Mouse (Mus musculus) forebrain, embryonic 16.5 days (tissue): ENCODE data around the gene Ube2j1. TPM values are rescaled to one million over a fixed set of nuclear protein-coding genes. Genes with fewer than 3 reads are reported as not detected.

Source experiments
- ATAC-seq: fragments of 200-750 bp; cut with Nextera tagmentation; 2 replicates; pipeline ENCODE4 v1.8.0; 2017; ENCODE audit warnings: mild to moderate bottlenecking, moderate library complexity
- H3K27ac ChIP-seq: fragments of 300-500 bp; sonication (generic); 2 replicates; pipeline ENCODE4 v1.5.1; 2014; ENCODE audit warnings: low read length, control low read depth
- H3K27me3 ChIP-seq: fragments of 300-500 bp; sonication (generic); replicated peaks from 2 replicates; pipeline ENCODE4 v1.6.1; 2014; ENCODE audit warnings: low read length; ENCODE audit not compliant: control insufficient read depth, insufficient read depth
- H3K36me3 ChIP-seq: fragments of 300-500 bp; sonication (generic); 2 replicates; pipeline ENCODE4 v1.6.1; 2014; ENCODE audit not compliant: control insufficient read depth, insufficient read depth
- H3K4me1 ChIP-seq: fragments of 300-500 bp; sonication (generic); replicated peaks from 2 replicates; pipeline ENCODE4 v1.6.1; 2014; ENCODE audit warnings: low read length; ENCODE audit not compliant: control insufficient read depth, insufficient read depth
- H3K4me2 ChIP-seq: fragments of 300-500 bp; sonication (generic); 2 replicates; pipeline ENCODE4 v1.6.1; 2014; ENCODE audit warnings: mild to moderate bottlenecking, low read length, control low read depth
- H3K4me3 ChIP-seq: fragments of 300-500 bp; sonication (generic); replicated peaks from 2 replicates; pipeline ENCODE4 v1.5.1; 2014; ENCODE audit warnings: mild to moderate bottlenecking, low read length, control low read depth
- H3K9ac ChIP-seq: fragments of 300-500 bp; sonication (generic); replicated peaks from 2 replicates; pipeline ENCODE4 v1.6.1; 2014; ENCODE audit warnings: low read depth, low read length, control low read depth
- H3K9me3 ChIP-seq: fragments of 300-500 bp; sonication (generic); 2 replicates; pipeline ENCODE4 v1.6.1; 2016; ENCODE audit warnings: low read length; ENCODE audit not compliant: control insufficient read depth
- WGBS: fragments of 180-500 bp; shearing (Covaris S2); extraction: QIAGEN DNeasy Blood & Tissue Kit; methylation state at CpG from one replicate; pipeline ENCODE4 v1.1.7; 2014; 5-methylcytosine and 5-hydroxymethylcytosine counted together
- polyA plus RNA-seq: library from polyadenylated mRNA; unstranded; fragments of >200 nt; fragmentation: Nextera tagmentation; extraction: Ambion mirVana; gene quantifications from 2 replicates; pipeline ENCODE4 v1.2.1, GENCODE M21; 2015

Ube2j1 gene
- 53.4 and 60.2 TPM in 2 replicates for polyA plus RNA-seq

DNA sequence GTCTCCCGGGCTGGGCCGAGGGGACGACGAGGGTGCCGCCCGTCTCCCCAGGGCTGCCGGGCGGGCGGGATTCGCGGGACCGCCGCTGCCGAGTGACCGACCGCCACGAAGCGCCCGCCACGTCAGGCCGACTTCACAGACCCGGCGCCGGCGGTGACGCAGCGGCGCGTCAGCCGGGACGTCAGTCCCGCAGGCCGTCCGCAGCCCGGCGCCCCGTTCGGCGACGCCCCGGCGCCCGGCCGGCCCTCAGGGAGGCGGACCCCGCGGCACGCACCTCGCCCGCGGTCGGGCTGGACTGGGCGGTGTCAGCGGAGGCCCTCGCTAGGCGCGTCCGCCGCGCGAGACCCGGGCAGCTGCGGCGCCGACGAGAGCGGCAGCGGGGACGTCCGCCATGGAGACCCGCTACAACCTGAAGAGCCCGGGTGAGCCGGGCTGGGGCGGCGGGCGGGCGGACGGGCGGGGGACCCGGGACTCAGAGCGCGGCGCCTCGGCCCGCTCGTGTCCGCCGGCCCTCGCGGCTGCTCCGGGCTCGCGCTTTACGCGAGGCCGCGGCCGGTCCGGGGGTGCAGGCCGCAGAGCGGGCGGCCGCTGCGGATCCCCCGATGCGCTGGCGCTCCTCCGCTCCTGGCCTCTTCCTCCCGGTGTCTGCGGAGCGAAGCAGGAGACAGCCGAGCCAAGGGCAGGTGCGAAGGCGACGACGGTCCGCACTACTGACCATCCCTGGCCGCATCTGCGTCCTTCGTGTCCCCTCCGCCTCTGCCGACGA, at the start of gene Ube2j1:
TSS of gene Ube2j1 (plus strand) at position 222 of the 766 bp plus-strand sequence.
- Histone ChIP-seq H3K4me3 (peak within 1 kb of the TSS; percentile 96), H3K27me3 (no peaks in the 10 kb centered on the region), H3K9me3 (peaks cover 2% of the 10 kb centered on the region; the same call in 1 of the 2 replicates), H3K27ac (peak within 1 kb of the TSS; percentile 95), H3K9ac (peak within 1 kb of the TSS; percentile 95), H3K4me2 (peak within 1 kb of the TSS; percentile 69), H3K36me3 (peaks cover 4% of the 10 kb centered on the region; the same call in 1 of the 2 replicates), H3K4me1 (peaks cover 15% of the 10 kb centered on the region)
- WGBS, result under 1% methylated on average over 78 of the region's 123 CpGs
- ATAC-seq, result peak; percentile 97

DNA sequence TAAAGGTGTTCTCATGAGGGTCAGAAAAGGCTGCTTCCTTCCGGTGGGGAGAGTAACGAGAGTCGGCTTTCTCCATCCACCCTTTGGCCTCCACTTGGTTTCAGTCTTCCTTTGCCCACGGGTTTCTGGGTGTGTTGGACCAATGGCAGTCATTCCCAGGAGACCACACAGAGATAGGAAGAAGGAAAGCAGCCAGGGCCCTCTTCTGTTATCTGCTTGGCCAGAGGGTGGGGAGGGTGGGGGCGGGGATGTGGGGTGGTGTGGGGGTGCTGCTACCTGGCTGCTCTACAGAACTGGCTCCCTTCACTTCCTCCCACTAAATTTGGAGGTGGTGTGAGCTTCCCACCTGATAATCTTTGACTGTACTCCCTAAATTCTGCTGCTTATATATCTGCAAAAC, 49.6 kb upstream of the Ube2j1 start:
- Histone ChIP-seq H3K9me3 (no peaks in the 10 kb centered on the region), H3K4me2 (no peak overlapping the region; the same call in 1 of the 2 replicates), H3K4me3 (no peak overlapping the region), H3K4me1 (peaks cover 30% of the 10 kb centered on the region), H3K27ac (no peak overlapping the region), H3K36me3 (no peaks in the 10 kb centered on the region), H3K9ac (no peak overlapping the region), H3K27me3 (0 out of 2 replicates have a peak, but pooled peaks cover 3% of the 10 kb centered on the region)
- no peak for ATAC-seq
- 37% methylated on average over 5 of the region's 5 CpGs for WGBS

DNA sequence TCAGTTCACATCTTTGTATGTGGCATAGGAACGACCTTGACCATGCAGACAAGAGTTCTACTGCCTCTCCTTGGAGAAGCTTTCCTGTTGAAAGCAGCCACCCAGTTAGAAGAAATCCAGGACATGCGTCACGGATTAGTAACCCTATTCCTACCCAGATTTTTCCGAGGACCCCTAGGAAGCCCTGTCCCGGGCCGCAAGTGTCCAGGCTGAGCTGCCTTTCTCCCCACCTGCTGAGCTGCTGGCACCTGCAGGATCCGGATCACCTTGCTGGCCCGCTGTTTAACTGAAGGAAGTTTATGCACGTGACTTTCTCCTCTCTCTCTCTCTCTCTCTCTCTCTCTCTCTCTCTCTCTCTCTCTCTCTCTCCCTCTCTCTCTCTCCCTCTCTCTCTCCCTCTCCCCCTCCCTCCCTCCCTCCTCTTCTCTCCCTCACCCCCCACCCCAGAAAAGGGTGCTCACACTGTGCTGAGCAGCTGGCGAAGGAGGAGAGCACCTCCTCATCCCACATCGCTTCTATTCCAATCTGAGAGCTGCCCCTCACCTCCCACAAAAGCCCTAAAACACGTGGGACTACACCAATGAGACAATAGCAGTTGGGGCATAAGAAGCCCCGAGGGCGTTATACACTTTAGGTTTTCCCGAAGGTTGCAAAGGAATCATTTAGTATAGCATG, 49.0 kb upstream of the Ube2j1 start:
- peak; percentile 47 for ATAC-seq
- peak overlapping the region; percentile 94 for H3K9ac ChIP-seq
- no peaks in the 10 kb centered on the region for H3K36me3 ChIP-seq
- 0 out of 2 replicates have a peak, but pooled peaks cover 3% of the 10 kb centered on the region for H3K27me3 ChIP-seq
- peak overlapping the region; percentile 69 for H3K4me3 ChIP-seq
- peak overlapping the region; percentile 91 for H3K4me2 ChIP-seq
- H3K9me3 ChIP-seq, result no peaks in the 10 kb centered on the region
- H3K4me1 ChIP-seq, result peaks cover 30% of the 10 kb centered on the region
- 3% methylated on average over 15 of the region's 15 CpGs for WGBS
- no peak overlapping the region for H3K27ac ChIP-seq

DNA sequence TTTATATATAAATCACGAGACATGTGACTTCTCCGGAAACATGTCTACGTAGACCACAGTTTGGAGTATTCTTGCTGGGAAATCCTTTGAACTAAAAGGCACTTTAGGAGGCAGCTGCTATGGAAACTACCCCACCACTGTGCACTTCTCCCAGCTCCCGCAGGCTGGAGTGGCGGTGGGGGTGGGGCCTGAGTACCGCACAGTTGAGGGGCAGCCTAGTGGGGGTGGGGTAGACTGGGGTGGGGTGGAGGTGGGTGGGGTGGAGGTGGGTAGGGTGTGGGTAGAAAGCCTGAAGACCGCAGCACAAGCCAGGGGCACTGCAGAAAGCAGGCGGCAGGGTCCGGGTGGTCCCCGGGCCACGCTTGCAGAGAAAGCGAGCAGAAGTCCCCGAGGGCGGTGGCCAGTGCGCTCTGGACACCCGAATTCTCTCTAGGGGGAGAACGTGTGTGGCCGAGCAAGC, 48.5 kb upstream of the Ube2j1 start, which contains the start of gene Rragd:
TSS of gene Rragd (plus strand) at position 322 of the 460 bp plus-strand sequence.
- Histone ChIP-seq H3K9me3 (no peaks in the 10 kb centered on the region), H3K27ac (peak within 1 kb of the TSS; percentile 61), H3K27me3 (0 out of 2 replicates have a peak, but pooled peaks cover 3% of the 10 kb centered on the region), H3K4me1 (peaks cover 30% of the 10 kb centered on the region), H3K36me3 (no peaks in the 10 kb centered on the region), H3K4me3 (peak within 1 kb of the TSS; percentile 69), H3K4me2 (peak within 1 kb of the TSS; percentile 91), H3K9ac (peak within 1 kb of the TSS; percentile 94)
- peak; percentile 81 for ATAC-seq
- WGBS, result under 1% methylated on average over 16 of the region's 18 CpGs

DNA sequence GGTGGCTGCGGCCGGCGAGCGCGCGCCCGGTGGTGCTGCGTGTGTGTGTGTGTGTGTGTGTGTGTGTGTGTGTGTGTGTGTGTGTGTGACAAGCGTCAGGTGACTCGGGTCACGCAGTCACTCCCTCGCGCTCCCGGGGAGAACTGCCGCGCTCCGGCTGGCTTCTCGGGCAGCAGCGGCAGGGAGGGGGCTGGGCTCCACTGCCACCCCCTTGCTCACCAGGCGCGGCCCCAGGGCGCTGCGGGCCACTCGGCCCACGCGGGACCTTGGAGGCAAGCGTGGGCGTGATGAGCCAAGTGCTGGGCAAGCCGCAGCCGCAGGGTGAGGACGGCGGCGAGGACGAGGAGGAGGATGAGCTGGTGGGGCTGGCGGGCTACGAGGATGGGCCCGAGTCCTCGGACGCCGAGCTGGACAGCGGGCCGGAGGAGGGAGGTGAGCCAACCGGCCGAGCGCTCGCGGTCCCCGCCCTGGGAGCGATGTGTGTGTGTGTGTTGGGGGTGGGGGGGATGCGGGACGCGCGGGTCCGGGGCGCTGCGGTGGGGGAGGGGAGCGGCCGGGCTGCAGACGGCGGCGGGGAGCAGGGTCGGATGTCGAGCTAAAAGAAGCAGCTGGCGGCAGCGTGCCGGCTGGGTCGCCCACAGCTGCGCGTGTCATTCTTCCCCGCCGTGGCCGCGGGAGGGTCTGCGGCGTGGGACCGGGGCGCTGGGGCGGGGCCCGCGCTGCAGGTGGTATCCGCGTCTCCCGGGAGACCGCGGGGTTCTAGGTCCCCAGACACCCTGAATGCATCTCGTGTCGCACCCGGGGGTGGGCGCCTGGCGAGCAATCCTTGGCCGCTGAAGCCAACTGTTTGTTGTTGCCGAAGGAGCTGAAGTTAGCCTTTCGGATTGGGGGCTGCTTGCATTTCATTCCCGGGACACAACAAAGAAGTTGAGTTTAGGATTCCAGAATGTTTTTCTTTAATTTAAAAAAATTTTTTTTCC, 47.8 kb upstream of the Ube2j1 start:
- peak; percentile 66 for ATAC-seq
- Histone ChIP-seq H3K27ac (peak overlapping the region; percentile 61), H3K27me3 (0 out of 2 replicates have a peak, but pooled peaks cover 3% of the 10 kb centered on the region), H3K4me2 (peak overlapping the region; percentile 91), H3K36me3 (no peaks in the 10 kb centered on the region), H3K4me1 (peaks cover 30% of the 10 kb centered on the region), H3K9me3 (no peaks in the 10 kb centered on the region), H3K4me3 (peak overlapping the region; percentile 69), H3K9ac (peak overlapping the region; percentile 94)
- WGBS, result under 1% methylated on average over 79 of the region's 94 CpGs

DNA sequence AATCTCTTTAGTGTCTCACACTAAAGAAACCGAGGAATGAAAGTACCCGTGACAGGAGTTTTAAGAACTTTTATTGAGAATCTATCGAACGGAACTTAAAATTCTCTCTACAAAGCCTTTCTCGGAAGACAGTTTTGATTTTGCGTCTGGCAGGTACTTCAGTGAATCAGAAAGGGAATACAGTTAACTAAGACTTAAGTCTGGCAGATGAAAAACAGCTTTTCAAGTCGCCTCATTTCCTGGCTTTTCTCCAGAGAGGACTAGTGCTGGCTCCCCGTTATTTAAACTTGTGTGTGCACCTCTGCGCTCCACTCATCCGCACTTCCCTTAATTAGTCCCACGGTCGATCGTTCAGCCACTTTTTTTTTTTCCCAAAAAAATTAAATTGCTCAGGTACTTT, 47.0 kb upstream of the Ube2j1 start:
- peaks cover 30% of the 10 kb centered on the region for H3K4me1 ChIP-seq
- H3K36me3 ChIP-seq, result no peaks in the 10 kb centered on the region
- no peak for ATAC-seq
- peak overlapping the region; percentile 91 for H3K4me2 ChIP-seq
- 0 out of 2 replicates have a peak, but pooled peaks cover 3% of the 10 kb centered on the region for H3K27me3 ChIP-seq
- WGBS, result under 1% methylated on average over 13 of the region's 13 CpGs
- peak overlapping the region; percentile 45; the same call in 1 of the 2 replicates for H3K9ac ChIP-seq
- 0 out of 2 replicates have a peak overlapping the region, but pooled peaks have one; percentile 8 for H3K27ac ChIP-seq
- H3K4me3 ChIP-seq, result peak overlapping the region; percentile 69
- H3K9me3 ChIP-seq, result no peaks in the 10 kb centered on the region

DNA sequence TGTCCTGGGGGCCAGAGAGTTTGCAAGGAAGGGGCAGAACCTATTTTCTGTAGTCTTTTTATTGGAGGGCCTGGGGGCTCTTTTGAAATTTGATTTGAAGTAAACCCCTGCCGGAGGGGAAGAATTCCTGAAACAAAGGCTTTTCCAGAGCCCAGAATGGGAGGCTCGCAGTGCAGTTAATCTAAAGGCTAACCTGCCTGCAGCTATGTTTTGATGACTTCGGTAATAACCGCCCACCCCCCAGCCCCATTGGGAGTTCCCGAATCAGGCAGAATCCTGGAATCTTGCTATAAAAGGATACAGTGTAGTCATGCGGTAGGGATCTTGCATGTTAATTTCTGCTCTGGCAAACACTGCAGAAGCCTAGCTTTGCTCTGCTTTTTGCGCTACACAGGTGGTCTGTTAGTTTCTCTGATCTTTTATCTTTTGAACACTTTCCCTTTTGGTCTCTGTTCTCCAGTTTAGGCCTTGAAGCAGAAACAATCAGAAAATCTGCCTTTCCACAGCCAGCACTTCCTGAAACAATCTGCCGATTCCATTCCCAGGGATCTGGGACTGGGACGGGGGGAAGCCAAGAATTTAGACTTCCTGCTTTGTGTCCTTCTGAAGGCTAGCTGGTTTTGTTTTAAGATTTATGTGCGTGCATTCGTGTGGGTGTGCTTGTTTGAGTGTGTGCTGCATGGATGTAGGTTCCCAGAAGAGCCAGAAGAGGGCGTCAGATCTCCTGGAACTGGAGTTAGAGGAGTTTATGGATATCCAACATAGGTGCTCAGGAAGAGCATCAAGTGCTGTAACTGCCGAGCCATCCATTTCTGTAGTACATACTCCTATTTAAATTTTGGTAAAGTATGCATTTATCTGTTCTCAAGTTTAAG, 46.2 kb upstream of the Ube2j1 start:
- no peaks in the 10 kb centered on the region for H3K36me3 ChIP-seq

DNA sequence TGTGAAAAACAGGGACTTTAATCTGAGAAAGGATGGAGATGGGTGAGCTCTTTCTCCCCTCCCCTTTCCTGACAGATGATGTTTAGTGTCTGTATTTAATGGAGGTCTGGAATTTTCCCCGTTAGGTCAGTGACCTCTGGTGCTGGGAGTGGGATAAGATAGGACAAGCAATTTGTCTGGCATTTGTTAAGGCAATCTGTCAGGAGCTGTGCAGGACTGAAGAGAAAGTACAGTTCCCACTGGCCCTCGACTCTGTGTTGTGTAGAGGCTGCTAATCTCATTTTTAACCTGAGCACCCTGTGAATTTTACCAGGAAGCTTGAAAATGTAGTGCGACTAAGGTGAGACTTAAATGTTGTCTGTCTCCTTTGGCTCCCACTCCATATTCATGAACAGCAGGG, 45.5 kb upstream of the Ube2j1 start:
- Histone ChIP-seq H3K27me3 (0 out of 2 replicates have a peak, but pooled peaks cover 3% of the 10 kb centered on the region), H3K4me1 (peaks cover 30% of the 10 kb centered on the region), H3K9me3 (no peaks in the 10 kb centered on the region), H3K36me3 (no peaks in the 10 kb centered on the region), H3K4me2 (no peak overlapping the region), H3K4me3 (no peak overlapping the region), H3K27ac (no peak overlapping the region), H3K9ac (no peak overlapping the region)
- ATAC-seq, result no peak
- 8% methylated on average over 3 of the region's 3 CpGs for WGBS

More for the DNA sequence above, 46.2 kb upstream of the Ube2j1 start:
- peaks cover 30% of the 10 kb centered on the region for H3K4me1 ChIP-seq
- no peak for ATAC-seq
- 0 out of 2 replicates have a peak, but pooled peaks cover 3% of the 10 kb centered on the region for H3K27me3 ChIP-seq
- H3K9me3 ChIP-seq, result no peaks in the 10 kb centered on the region
- no peak overlapping the region for H3K27ac ChIP-seq
- peak overlapping the region; percentile 45 for H3K9ac ChIP-seq
- H3K4me2 ChIP-seq, result peak overlapping the region; percentile 91
- peak overlapping the region; percentile 69 for H3K4me3 ChIP-seq
- WGBS, result 8% methylated on average over 13 of the region's 13 CpGs
